Mouse (Mus musculus) retina, postnatal 1 day (tissue): ENCODE results near the gene Zcchc9.
A peak's percentile ranks its signal among the peaks of the same experiment; 100 is the strongest.
"Not testable (repeated sequence)": the region's sequence is repeated elsewhere in the genome, so short reads cannot be mapped to it uniquely, and the experiment has no call there.

ENCODE experiments used
- DNase-seq: peaks from one replicate; pipeline ENCODE4 v3.0.0-alpha.2; 2012

Gene Zcchc9

GRCm38 (mm10) chr13:91807155-91807839 is at the start of gene Zcchc9:
TSS of gene Zcchc9 (minus strand) at chr13:91807705.
- peak; percentile 96 for DNase-seq

- no peak for DNase-seq
Observed at GRCm38 (mm10) chr13:91854412-91854811, 46.9 kb upstream of the Zcchc9 start.

- no peak for DNase-seq
Observed at GRCm38 (mm10) chr13:91827876-91828275, 20.4 kb upstream of the Zcchc9 start.

DNA sequence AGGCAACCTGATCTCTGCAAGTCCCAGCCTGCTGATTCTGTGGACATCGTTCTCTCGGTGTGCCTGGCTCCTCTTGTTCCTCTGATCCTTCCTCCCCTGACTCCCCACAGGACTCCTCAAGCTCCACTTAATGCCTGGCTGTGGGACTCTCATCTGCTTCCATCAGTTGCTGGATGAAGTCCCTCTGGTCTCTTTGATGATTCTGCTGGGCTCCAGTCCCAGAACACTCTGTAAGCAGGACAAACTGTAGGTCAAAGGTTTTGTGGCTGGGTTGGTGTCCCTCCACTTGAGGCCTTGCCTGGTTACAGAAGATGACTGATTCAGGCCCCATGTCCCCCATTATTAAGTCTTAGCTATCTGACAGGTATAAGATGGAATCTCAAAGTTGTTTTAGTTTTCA is 18.6 kb upstream of the Zcchc9 start:
- DNase-seq = no peak

- DNase-seq = no peak
Observed at GRCm38 (mm10) chr13:91824845-91825550, 17.5 kb upstream of the Zcchc9 start.

- DNase-seq = no peak
Observed at GRCm38 (mm10) chr13:91823735-91824134, 16.2 kb upstream of the Zcchc9 start.

GRCm38 (mm10) chr13:91814670-91815069 is 7.2 kb upstream of the Zcchc9 start:
- DNase-seq = no peak

DNA sequence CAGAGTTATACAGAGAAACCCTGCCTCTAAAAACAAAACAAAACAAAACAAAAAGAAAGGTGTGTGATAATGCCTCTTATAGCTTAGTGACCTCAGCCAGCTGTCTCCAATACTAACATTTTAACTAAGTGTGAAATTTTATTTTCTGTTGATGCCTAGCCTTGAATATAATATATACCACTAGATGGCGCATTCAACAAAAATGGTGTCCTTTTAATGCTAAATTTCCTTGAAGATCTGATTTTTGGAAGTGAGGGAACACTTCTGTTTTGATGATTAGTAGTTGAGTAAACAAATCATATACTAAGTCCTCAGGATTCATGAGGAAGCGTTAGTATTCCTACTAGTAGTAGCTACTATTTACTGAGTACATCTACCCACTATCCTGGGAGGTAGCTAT is 2.0 kb upstream of the Zcchc9 start:
- DNase-seq = peak; percentile 38

- peak; percentile 44 for DNase-seq
Observed at GRCm38 (mm10) chr13:91807874-91808575, 520 bp upstream of the Zcchc9 start.

DNA sequence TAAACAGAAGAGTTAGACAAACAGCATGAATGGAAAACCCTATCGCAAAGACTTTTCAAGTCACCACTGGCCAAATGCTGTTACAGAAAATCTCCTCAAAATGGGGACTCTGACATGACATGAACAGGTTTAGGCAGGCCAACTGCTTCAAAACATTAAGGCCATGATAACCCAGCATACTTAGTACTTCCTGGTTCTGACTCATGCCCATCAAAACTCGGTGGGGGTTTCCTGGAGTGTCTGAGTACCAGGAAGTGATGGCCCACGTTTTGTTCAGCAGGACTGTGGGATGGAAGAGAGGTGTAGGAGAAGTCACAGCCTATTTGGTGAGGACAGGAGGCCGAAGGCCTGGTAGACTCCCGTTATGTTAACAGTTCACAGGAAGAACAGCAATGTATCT is 5.8 kb downstream of the Zcchc9 start:
- DNase-seq = no peak

DNA sequence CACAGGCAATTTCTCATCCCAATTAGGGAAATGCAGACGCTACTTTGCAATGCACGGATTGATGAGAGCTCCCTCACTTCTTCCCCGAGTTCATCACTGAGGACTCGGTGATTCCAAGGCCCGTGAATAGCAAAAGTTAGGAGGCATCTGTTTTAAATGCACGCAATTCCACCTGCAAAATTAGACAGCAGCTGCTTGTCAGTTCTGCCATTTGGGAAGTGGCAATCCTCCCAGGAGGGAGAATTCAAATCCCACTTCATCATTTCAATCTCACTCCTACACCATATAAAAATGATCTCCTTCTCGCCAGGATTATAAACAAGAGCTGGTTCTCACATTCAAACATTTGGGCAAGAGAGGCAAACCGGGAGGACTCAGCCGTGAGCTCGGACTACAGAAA is 10.1 kb downstream of the Zcchc9 start:
- no peak for DNase-seq

GRCm38 (mm10) chr13:91796916-91797315 is 10.6 kb downstream of the Zcchc9 start:
- no peak for DNase-seq

GRCm38 (mm10) chr13:91796003-91796402 is 11.5 kb downstream of the Zcchc9 start:
- DNase-seq = no peak

DNA sequence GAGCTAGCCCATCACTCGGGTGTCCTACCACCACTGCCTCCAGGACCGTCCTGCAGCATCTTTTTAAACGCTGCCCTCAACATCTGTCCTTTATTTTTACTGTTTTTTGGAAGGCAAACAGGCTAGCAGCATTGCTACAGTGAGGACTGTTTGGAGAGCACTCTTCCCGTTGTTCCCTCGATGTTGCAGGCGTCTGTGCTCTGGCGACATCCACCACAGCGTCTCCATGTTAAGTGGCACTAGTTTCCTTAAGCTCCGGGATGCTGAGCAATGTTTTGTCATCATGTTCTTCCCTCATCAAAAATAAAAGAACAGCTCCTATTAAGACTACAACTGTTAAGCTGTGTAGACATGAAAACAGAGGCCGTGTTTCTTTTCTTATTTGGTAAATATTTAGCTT is 11.9 kb downstream of the Zcchc9 start:
- no peak for DNase-seq

GRCm38 (mm10) chr13:91794926-91795436 is 12.5 kb downstream of the Zcchc9 start:
- no peak for DNase-seq

DNA sequence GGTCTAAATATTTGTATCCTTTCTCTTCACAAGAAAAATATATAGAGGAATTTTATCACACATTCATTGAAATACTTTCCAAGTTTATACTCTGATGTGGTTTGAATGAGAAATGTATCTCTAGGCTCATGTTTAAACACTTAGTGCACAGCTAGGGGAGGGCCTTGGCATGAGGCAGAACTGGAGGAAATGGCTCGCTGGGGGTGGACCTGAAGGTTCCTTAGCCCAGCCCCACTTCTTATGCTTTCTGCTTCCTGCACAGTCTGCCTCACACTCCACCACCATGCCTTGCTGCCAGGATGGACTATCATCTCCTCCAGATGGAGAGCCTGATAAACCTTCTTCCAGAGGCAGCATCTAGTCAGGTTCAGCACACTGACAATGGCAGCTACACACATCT is 15.5 kb downstream of the Zcchc9 start:
- no peak for DNase-seq

DNA sequence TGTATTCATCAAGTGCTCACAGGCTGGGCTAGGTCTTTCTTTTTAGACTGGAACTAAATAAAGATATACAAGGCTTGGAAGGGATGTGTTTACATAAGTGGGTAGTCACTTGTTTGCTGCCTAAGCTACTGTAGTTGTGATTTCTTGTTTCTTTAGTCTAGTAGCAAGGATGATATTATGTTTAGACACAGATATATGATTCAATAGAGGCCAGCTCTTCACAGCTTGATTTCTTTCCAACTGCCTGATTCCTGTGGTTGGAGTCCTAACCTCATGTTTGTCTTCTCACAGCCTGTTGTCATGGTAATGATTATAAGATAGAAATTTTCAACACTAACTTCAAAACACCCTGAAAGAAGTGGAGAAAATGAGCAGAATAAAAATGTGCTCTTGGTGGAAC is 27.6 kb downstream of the Zcchc9 start:
- DNase-seq = no peak

- DNase-seq = no peak
Observed at GRCm38 (mm10) chr13:91778092-91778491, 29.4 kb downstream of the Zcchc9 start.

DNA sequence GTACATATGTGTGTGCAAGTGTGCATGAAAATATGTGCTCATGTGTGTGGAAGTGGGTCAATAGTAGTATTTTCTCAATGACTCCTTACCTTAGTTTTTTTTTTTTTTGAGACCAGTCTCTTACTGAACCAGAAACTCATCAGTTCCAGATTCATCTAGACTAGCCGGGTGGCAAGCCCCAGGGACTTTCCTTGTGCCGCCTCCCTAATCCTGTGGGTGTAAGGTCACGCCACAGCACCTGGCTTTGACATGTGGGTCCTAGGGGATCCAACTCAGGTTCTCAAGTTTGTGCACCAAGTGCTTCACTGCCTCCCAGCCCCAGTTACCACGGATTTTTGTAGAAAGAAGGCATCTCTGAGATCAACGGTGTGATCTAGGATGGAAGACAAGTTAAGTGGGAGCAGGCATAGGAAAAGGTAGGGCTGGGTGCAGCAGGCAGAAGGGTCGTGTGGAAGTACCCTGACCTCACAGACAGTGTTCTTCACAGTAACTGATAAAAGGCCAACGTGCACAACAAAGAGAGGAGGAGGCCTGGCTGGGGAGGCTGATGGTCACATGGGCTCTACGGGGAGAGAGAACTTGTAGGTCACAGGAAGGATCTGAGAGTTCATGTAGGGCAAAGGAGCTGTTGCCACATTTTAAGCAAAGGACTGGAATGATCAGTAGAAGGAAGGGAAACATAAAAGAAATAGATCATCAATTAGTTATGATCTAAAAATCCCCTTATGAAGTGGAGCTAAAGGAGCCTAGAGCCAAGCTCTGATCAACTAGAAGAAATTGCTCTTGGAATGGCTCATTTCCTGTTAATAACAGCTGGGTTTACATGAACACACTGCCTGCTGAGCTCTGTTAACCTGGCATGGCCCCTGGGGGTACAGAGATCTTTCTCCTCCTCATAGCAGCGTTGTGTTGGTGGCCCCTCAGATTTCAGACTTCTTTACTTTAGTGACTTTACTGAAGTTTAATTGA is 38.5 kb downstream of the Zcchc9 start:
- DNase-seq = no peak

DNA sequence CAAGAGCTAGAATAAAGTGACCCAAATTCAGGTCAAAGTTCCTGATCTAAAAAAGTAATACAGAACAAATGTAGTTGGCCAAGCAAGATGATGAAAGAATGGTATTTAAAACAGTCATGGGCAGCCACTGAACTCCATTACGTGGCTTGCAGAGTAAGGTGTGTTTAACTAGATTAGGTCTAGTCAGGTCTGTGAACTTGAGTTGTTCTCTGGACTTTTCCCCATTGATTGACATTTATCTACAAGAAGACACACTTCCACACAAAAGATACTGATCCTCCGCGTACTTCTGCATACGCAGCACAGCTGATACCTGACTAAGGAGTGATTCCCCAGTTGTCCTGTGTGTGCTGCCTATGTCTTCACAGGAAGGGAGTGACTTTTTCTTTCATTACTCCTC is 41.9 kb downstream of the Zcchc9 start:
- no peak for DNase-seq

- DNase-seq = not testable (repeated sequence)
Observed at GRCm38 (mm10) chr13:91763654-91764053, 43.9 kb downstream of the Zcchc9 start.

DNA sequence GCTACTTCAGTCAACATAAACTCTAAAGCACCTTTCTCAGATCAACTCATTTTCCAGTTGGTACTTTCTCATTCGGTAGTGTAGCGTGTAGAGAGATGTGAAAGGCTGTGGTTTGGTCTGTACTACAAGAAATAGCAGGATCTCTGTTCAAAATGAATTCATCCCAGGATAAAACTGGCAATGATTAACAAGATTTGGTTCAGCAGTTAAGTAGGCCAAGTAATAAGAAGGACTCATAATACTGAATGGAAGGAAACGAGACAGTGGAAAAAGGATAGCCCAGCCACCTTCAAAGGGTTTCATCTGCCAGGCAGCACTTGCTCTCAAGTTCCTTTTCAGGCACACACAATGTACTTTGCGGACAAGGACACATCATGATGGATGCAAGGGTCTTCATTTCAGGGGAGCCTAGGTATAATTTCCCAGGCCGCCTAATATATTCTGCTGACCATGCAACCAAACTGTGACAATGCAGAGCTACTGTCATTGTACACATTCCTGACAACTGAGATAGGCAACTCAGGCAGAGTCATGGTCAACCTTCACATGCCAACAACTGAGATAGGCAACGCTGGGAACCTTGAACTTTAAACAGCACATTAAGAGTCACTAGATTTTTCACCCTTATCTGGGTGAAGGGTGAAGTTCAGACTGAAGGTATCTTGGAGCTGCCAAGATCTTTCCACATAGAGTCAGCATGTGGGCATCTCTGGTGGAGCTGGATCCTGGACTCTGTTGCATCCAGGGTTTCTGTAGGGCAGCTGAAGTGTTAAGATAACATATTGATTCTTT is 45.7 kb downstream of the Zcchc9 start:
- no peak for DNase-seq
